Mouse (Mus musculus): ENCODE results near the gene Espn. TPM values are rescaled to one million over a fixed set of nuclear protein-coding genes. Genes with fewer than 3 reads are reported as not detected.
A peak's percentile ranks its signal among the peaks of the same experiment; 100 is the strongest.

Espn gene
- polyA plus RNA-seq, 1 experiment from 2014 or later = 1.6 TPM

GRCm38 (mm10) chr4:152109509-152109908 is 42.7 kb downstream of the Espn start:
- Histone ChIP-seq H3K4me2 (ENCODE audit: low read depth, severe bottlenecking) (no peak overlapping the region), H3K4me3 (ENCODE audit: low read depth, low read length) (no peak overlapping the region), H3K27ac (replicated peaks; ENCODE audit: low read depth, low read length) (no peak overlapping the region), H3K36me3 (ENCODE audit: control insufficient read depth, insufficient read depth, low read length) (peaks cover 15% of the 10 kb centered on the region; the same call in 1 of the 2 replicates), H3K4me1 (ENCODE audit: control insufficient read depth, insufficient read depth, low read length) (peaks cover 16% of the 10 kb centered on the region; the same call in 1 of the 2 replicates), H3K9ac (ENCODE audit: low read length) (no peak overlapping the region), H3K9me3 (ENCODE audit: control insufficient read depth, low read length) (no peaks in the 10 kb centered on the region), H3K27me3 (ENCODE audit: control insufficient read depth, insufficient read depth, low read length) (peaks cover 3% of the 10 kb centered on the region; the same call in 1 of the 2 replicates)
- ATAC-seq (ENCODE audit: insufficient number of reproducible peaks, low FRiP score, low TSS enrichment, low read depth) = no peak
- no peak for DNase-seq (ENCODE audit: low spot score)
- 90% methylated on average over 3 of the region's 3 CpGs for WGBS

DNA sequence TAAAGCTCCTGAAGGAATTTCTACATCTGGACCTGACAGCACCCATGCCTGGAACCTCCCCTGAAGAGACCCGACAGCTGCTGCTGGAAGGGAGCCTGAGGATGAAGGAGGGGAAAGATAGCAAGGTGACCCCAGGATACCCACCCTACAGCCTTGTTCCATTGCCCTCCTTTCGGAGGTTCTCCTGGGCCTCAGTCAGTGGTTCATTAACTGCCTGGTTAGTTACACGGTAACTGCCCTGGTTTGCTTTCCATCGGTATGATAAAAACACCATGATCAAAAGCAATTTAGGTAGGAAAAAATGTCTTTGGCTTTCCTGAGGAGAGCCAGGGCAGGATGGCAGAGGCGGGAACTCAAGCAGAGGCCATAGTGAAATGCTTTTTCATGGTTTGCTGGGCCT is 43.5 kb downstream of the Espn start:
- DNase-seq (ENCODE audit: low spot score) = no peak
- H3K27me3 ChIP-seq (ENCODE audit: control insufficient read depth, insufficient read depth, low read length) = no peaks in the 10 kb centered on the region
- H3K27ac ChIP-seq (replicated peaks; ENCODE audit: low read depth, low read length) = no peak overlapping the region
- no peak for ATAC-seq (ENCODE audit: insufficient number of reproducible peaks, low FRiP score, low TSS enrichment, low read depth)
- H3K4me3 ChIP-seq (ENCODE audit: low read depth, low read length) = no peak overlapping the region
- WGBS = 88% methylated on average over 5 of the region's 5 CpGs
- peaks cover 10% of the 10 kb centered on the region for H3K36me3 ChIP-seq (ENCODE audit: control insufficient read depth, insufficient read depth, low read length)
- H3K9me3 ChIP-seq (ENCODE audit: control insufficient read depth, low read length) = no peaks in the 10 kb centered on the region
- H3K4me1 ChIP-seq (ENCODE audit: control insufficient read depth, insufficient read depth, low read length) = peaks cover 16% of the 10 kb centered on the region; the same call in 1 of the 2 replicates
- H3K9ac ChIP-seq (ENCODE audit: low read length) = no peak overlapping the region
- H3K4me2 ChIP-seq (ENCODE audit: low read depth, severe bottlenecking) = no peak overlapping the region

- Histone ChIP-seq H3K4me2 (ENCODE audit: low read depth, severe bottlenecking) (peak overlapping the region; percentile 63), H3K4me3 (ENCODE audit: low read depth, low read length) (peak overlapping the region; percentile 29), H3K36me3 (ENCODE audit: control insufficient read depth, insufficient read depth, low read length) (peaks cover 13% of the 10 kb centered on the region), H3K4me1 (ENCODE audit: control insufficient read depth, insufficient read depth, low read length) (peaks cover 16% of the 10 kb centered on the region; the same call in 1 of the 2 replicates), H3K27me3 (ENCODE audit: control insufficient read depth, insufficient read depth, low read length) (no peaks in the 10 kb centered on the region), H3K27ac (replicated peaks; ENCODE audit: low read depth, low read length) (no peak overlapping the region), H3K9me3 (ENCODE audit: control insufficient read depth, low read length) (no peaks in the 10 kb centered on the region), H3K9ac (ENCODE audit: low read length) (no peak overlapping the region)
- DNase-seq (ENCODE audit: low spot score) (peak; percentile 93), ATAC-seq (ENCODE audit: insufficient number of reproducible peaks, low FRiP score, low TSS enrichment, low read depth) (peak; percentile 89)
- WGBS = 4% methylated on average over 30 of the region's 30 CpGs
Measured at GRCm38 (mm10) chr4:152107971-152108509, 44.1 kb downstream of the Espn start.

DNA sequence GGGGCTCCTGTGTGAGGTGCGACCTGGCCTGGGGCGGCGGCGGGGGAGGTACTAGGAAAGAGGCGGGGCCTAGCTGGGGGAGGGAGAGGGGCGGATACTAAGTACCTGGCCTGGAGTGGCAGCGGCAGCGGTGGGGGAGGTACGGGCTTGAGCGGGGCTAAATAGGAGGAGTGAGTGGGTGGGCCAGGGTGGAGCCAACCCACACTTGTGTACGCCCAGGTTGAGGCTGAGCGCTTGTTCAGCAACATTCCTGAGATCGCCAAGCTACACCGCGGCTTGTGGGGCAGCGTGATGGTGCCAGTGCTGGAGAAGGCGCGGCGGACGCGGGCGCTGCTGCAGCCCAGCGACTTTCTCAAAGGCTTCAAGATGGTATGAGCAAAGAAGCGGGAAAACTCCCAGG is 44.7 kb downstream of the Espn start:
- Histone ChIP-seq H3K27ac (replicated peaks; ENCODE audit: low read depth, low read length) (no peak overlapping the region), H3K9ac (ENCODE audit: low read length) (peak overlapping the region; percentile 34; the same call in 1 of the 2 replicates), H3K4me1 (ENCODE audit: control insufficient read depth, insufficient read depth, low read length) (peaks cover 16% of the 10 kb centered on the region; the same call in 1 of the 2 replicates), H3K4me2 (ENCODE audit: low read depth, severe bottlenecking) (peak overlapping the region; percentile 63), H3K9me3 (ENCODE audit: control insufficient read depth, low read length) (no peaks in the 10 kb centered on the region), H3K27me3 (ENCODE audit: control insufficient read depth, insufficient read depth, low read length) (no peaks in the 10 kb centered on the region), H3K4me3 (ENCODE audit: low read depth, low read length) (peak overlapping the region; percentile 29), H3K36me3 (ENCODE audit: control insufficient read depth, insufficient read depth, low read length) (peaks cover 13% of the 10 kb centered on the region)
- ATAC-seq (ENCODE audit: insufficient number of reproducible peaks, low FRiP score, low TSS enrichment, low read depth) = peak; percentile 86
- DNase-seq (ENCODE audit: low spot score) = peak; percentile 77
- 4% methylated on average over 24 of the region's 24 CpGs for WGBS

DNA sequence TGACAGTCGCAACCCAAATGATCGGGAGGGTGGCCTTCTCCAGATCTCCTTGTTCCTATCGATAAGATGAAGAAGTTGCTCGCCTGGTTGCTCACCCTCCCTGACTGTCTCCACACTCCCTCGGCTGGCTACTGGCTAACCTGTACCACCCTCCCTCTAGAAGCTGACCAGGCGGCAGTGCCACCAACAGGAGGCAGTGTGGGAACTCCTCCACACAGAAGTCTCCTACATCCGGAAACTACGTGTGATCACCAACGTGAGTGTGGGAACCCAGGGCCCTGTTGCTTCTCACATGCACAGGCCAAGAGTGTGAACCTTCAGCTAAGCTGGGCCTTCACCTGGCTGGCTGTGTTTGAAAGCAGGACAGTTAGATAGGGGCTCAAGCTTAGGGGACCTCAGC is 45.4 kb downstream of the Espn start:
- Histone ChIP-seq H3K4me2 (ENCODE audit: low read depth, severe bottlenecking) (peak overlapping the region; percentile 63; the same call in 1 of the 2 replicates), H3K9me3 (ENCODE audit: control insufficient read depth, low read length) (no peaks in the 10 kb centered on the region), H3K27me3 (ENCODE audit: control insufficient read depth, insufficient read depth, low read length) (no peaks in the 10 kb centered on the region), H3K36me3 (ENCODE audit: control insufficient read depth, insufficient read depth, low read length) (peaks cover 13% of the 10 kb centered on the region), H3K4me3 (ENCODE audit: low read depth, low read length) (no peak overlapping the region), H3K27ac (replicated peaks; ENCODE audit: low read depth, low read length) (no peak overlapping the region), H3K4me1 (ENCODE audit: control insufficient read depth, insufficient read depth, low read length) (peaks cover 16% of the 10 kb centered on the region; the same call in 1 of the 2 replicates), H3K9ac (ENCODE audit: low read length) (no peak overlapping the region)
- DNase-seq (ENCODE audit: low spot score) (no peak), ATAC-seq (ENCODE audit: insufficient number of reproducible peaks, low FRiP score, low TSS enrichment, low read depth) (no peak)
- WGBS = 49% methylated on average over 9 of the region's 9 CpGs

DNA sequence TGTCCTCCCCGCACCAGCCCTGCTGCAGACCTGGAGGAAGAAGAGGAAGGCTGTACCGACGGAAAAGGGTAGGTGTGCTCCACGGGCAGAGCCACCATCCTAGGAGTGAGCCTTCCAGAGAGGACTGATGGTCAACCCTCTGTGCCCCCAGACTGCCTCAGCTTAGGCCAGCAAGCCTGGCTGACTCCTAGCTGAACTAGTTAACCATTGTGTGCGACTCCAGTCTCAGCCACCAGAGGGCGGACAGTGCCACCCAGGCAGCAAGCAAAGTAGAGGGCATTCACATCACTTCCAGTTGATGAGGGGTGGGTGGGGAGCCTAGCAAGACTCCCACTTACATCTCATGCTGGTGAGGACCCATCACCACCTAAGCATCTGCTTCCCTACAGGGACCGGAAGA is 49.1 kb downstream of the Espn start:
- peak; percentile 87 for DNase-seq (ENCODE audit: low spot score)
- 35% methylated on average over 7 of the region's 7 CpGs for WGBS
- no peak overlapping the region for H3K9ac ChIP-seq (ENCODE audit: low read length)
- H3K9me3 ChIP-seq (ENCODE audit: control insufficient read depth, low read length) = no peaks in the 10 kb centered on the region
- H3K27me3 ChIP-seq (ENCODE audit: control insufficient read depth, insufficient read depth, low read length) = no peaks in the 10 kb centered on the region
- H3K27ac ChIP-seq (replicated peaks; ENCODE audit: low read depth, low read length) = no peak overlapping the region
- H3K4me2 ChIP-seq (ENCODE audit: low read depth, severe bottlenecking) = no peak overlapping the region
- peaks cover 5% of the 10 kb centered on the region for H3K36me3 ChIP-seq (ENCODE audit: control insufficient read depth, insufficient read depth, low read length)
- H3K4me1 ChIP-seq (ENCODE audit: control insufficient read depth, insufficient read depth, low read length) = peaks cover 26% of the 10 kb centered on the region
- H3K4me3 ChIP-seq (ENCODE audit: low read depth, low read length) = no peak overlapping the region
- ATAC-seq (ENCODE audit: insufficient number of reproducible peaks, low FRiP score, low TSS enrichment, low read depth) = no peak

- H3K9ac ChIP-seq (ENCODE audit: low read length) = no peak overlapping the region
- DNase-seq (ENCODE audit: low spot score) = no peak
- H3K4me2 ChIP-seq (ENCODE audit: low read depth, severe bottlenecking) = no peak overlapping the region
- no peaks in the 10 kb centered on the region for H3K27me3 ChIP-seq (ENCODE audit: control insufficient read depth, insufficient read depth, low read length)
- no peak overlapping the region for H3K4me3 ChIP-seq (ENCODE audit: low read depth, low read length)
- 91% methylated on average over 16 of the region's 16 CpGs for WGBS
- no peak for ATAC-seq (ENCODE audit: insufficient number of reproducible peaks, low FRiP score, low TSS enrichment, low read depth)
- H3K9me3 ChIP-seq (ENCODE audit: control insufficient read depth, low read length) = no peaks in the 10 kb centered on the region
- H3K4me1 ChIP-seq (ENCODE audit: control insufficient read depth, insufficient read depth, low read length) = peaks cover 23% of the 10 kb centered on the region
- no peak overlapping the region for H3K27ac ChIP-seq (replicated peaks; ENCODE audit: low read depth, low read length)
- H3K36me3 ChIP-seq (ENCODE audit: control insufficient read depth, insufficient read depth, low read length) = peaks cover 5% of the 10 kb centered on the region
Measured at GRCm38 (mm10) chr4:152101921-152102320, 50.2 kb downstream of the Espn start.

GRCm38 (mm10) chr4:152101081-152101653 is 51.0 kb downstream of the Espn start:
- Histone ChIP-seq H3K27ac (replicated peaks; ENCODE audit: low read depth, low read length) (no peak overlapping the region), H3K27me3 (ENCODE audit: control insufficient read depth, insufficient read depth, low read length) (no peaks in the 10 kb centered on the region), H3K4me2 (ENCODE audit: low read depth, severe bottlenecking) (no peak overlapping the region), H3K9ac (ENCODE audit: low read length) (no peak overlapping the region), H3K4me3 (ENCODE audit: low read depth, low read length) (no peak overlapping the region), H3K36me3 (ENCODE audit: control insufficient read depth, insufficient read depth, low read length) (peaks cover 3% of the 10 kb centered on the region; the same call in 1 of the 2 replicates), H3K9me3 (ENCODE audit: control insufficient read depth, low read length) (no peaks in the 10 kb centered on the region), H3K4me1 (ENCODE audit: control insufficient read depth, insufficient read depth, low read length) (peaks cover 28% of the 10 kb centered on the region)
- 66% methylated on average over 7 of the region's 7 CpGs for WGBS
- no peak for DNase-seq (ENCODE audit: low spot score)
- ATAC-seq (ENCODE audit: insufficient number of reproducible peaks, low FRiP score, low TSS enrichment, low read depth) = no peak

Measured in limb, embryonic 11.5 days (tissue).